Mouse (Mus musculus) cerebellum, postnatal 36 days (tissue): ENCODE data around the gene Dspp.

ENCODE experiments used
- DNase-seq, 2 experiments: peaks; one replicate each; pipeline ENCODE4 v3.0.0; 2021 to 2022; ENCODE audit warnings: mixed read lengths in 2 of 2

The Dspp gene

DNA sequence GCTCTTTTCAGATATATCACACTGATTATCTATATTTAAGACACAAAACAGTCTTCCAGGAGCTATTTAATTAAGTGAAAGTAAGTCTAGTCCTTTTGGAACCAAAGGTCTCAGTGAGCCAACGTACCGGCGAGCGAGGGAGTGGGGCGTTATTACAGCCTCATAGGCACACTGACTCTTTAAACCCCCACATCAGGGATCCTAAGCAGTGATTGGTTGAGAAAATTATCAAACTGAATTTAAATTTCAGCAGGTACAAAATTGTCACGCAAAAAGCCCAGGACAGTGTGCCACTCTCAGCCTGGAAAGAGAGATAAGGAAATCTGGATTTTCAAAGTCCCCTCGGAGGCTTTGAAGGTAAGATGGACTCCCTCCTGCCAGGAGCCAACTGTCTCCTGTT, at the start of gene Dspp:
Gene Dspp (plus strand): TSS at position 301 of the 400 bp plus-strand sequence.
- no peak for DNase-seq

GRCm38 (mm10) chr5:104124016-104124658, 46.4 kb upstream of the Dspp start:
- no peak for DNase-seq

DNA sequence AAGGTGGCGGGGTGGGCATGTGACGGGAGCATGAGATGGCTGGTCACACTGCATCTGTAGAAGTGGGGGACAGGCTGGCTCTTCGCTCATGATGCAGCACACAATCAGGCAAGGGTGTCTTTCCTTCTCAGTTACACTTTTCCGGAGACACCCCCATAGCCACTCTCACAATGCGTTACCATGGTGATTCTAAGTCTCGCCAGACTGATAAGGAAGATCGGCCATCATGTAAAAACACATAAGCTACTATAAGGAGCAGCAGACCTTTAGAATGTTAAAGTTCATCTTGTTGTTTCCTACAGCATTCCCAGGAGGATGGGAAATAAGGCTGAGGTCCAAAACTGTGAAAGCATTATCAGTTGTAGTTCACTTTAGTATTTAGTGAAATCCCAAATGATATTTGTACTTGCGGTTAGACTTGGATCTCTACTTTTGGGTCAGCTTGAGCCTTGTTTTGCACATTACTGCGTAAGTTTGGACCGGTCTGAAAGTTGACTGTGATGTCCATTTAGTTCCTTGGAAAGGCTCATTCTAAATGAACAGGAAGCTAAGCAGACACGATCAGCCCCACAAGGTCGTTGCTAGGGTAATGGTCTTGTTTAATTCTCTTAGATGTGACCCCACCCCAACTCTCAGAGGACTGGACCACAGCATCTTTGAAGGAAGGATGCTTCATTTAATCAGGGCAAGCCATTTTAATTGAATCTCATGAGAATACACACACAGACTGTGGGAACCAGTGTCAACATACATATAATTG, 43.8 kb upstream of the Dspp start:
- no peak for DNase-seq

- no peak for DNase-seq
These were observed 43.2 kb upstream of the Dspp start for GRCm38 (mm10) chr5:104127351-104127750.

- no peak for DNase-seq
These were observed 42.1 kb upstream of the Dspp start for GRCm38 (mm10) chr5:104128281-104129031.

- no peak for DNase-seq
These were observed 39.6 kb upstream of the Dspp start for GRCm38 (mm10) chr5:104130891-104131290.

DNA sequence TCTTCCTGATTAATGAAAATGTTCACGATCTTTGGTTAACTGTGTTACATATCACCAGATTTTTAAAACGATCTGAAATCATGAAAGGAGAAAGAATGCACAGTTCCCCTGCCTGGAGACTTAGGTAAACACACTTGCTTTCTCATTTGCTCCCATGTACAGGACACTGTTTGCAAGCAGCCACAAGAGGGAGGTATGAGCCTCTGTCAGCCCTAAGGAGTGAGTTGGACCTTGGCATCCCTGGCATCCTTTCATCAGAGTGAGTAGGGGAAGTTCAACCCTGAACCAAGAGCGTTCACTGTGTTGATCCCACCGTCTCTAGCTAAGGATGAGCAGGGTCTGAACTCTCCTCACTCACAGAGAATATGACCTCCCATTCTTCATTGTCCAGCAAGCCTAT, 39.0 kb upstream of the Dspp start:
- DNase-seq, result no peak

GRCm38 (mm10) chr5:104133752-104134151, 36.8 kb upstream of the Dspp start:
- DNase-seq, result no peak

- DNase-seq, result no peak
These were observed 32.5 kb upstream of the Dspp start for GRCm38 (mm10) chr5:104137920-104138541.

GRCm38 (mm10) chr5:104141067-104141466, 29.4 kb upstream of the Dspp start:
- no peak for DNase-seq

- DNase-seq, result no peak
These were observed 26.5 kb upstream of the Dspp start for GRCm38 (mm10) chr5:104144057-104144456.

DNA sequence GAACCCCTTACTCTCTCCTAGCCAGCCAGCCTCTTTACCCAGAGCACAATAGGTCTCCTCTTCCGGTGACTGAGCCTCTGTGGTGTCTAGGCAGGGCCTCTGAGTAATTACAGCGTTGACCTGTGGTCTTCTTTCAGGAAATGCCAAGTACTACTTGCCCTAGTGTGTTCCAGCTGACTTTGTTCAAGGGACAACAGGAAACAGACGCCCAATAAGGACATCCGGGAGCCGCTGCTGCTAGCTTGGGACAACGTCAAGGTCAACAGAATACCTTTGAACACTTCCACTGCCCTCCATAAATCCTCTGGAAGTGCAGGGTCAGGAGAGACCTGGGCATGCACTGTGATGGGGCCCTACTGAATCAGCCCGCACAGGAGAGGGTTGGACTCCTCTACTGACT, 21.2 kb upstream of the Dspp start:
- DNase-seq, result no peak

DNA sequence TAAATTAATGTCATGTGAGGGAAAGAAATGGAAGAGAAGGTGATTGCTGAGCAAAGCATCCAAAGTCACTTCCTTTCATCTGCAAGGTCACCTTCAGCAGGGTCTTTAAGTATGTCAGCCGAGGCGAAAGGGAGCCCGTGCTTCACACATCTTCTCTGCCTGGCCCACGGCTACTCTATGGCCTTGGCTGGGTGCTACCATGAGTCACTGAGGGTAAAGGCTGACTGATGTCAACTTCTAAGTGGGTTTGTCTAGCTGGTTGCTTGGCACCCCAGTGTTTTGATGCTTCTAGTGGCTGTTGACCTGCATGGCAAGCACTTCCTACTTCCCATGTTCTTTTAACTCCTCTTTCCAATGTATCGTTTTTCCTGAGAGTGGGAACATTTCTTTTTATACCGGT, 20.3 kb upstream of the Dspp start:
- DNase-seq, result no peak

GRCm38 (mm10) chr5:104157701-104158100, 12.8 kb upstream of the Dspp start:
- DNase-seq, result no peak

DNA sequence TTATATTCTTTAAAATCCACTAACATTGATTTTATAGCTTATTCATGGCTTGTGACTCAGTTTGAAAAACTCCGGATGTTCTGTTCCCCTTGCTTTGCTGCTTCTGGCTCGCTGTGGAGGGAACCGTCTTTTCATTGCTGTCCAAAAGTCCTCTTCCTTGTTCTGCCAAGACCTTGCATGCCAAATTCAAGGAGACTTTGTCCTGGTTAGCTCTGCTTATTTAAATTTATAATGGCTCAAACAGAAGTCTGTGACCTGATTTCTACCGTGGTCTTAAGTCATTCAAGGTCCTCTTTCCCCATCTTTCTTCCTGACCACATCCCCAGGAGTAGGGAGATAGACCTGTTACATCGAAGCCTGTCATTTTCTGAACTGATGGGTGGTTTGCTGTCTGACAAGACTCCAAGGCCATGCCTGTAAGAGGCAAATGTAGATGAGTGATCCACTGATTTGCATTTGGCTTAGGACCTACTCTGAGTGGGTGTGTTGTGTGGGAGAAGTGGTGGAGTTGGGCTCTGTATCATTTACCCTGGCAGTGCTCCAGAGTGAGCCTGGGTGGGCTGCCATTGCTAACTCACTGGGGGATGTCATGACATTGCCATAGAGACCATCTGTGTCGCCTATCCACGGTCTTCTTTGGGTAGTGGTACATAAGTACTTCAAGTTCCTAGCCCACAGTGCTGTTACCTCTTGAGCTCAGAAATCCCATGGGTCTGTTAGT, 12.0 kb upstream of the Dspp start:
- peak in 1 of 2 experiments; percentile 3 for DNase-seq

GRCm38 (mm10) chr5:104160581-104160980, 9.9 kb upstream of the Dspp start:
- DNase-seq, result no peak

GRCm38 (mm10) chr5:104161390-104161789, 9.1 kb upstream of the Dspp start:
- DNase-seq, result no peak

GRCm38 (mm10) chr5:104163536-104163935, 7.0 kb upstream of the Dspp start:
- DNase-seq, result no peak

DNA sequence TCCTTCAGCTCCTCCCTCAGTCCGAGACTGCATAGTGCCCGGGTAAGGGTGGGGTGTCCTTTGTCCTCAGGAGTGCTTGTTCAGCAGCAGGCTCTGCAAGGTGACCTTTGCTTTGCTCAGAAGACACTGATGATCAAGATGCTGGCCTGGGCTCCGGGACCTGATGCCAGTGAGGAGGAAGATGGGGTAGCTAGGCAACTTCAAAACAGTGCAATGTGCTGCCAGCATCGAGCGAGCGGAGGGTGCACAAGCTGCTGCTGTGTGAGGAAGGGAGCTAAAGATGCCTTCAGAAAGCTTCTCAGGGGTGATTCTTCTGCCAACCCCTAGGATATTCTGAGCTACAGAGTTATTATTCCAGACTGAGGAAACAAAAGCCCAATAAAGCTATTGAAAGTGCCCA, 2.6 kb downstream of the Dspp start:
- DNase-seq, result no peak

- no peak for DNase-seq
These were observed 13.2 kb downstream of the Dspp start for GRCm38 (mm10) chr5:104183743-104184142.

- DNase-seq, result no peak
These were observed 16.8 kb downstream of the Dspp start for GRCm38 (mm10) chr5:104187281-104187680.

DNA sequence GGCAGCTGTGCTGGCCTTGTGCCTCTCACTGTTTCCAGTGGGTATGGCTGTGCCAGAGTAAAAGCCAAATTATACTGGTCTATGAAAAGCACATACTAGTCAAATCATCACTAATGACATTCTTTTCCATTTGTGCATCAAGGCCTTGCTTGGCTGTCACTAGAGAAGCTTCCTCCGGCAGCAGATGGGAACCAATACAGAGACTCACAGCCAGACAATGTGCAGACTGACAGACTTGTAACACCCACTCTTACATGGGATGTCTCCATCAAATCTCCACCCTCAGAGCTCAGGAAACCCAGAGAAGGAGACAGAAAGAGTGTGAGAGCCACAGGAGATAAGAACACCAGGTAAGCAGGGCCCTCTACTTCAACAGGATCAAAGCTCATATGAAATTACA, 24.6 kb downstream of the Dspp start:
- no peak for DNase-seq
